Mouse (Mus musculus): Measurements from ENCODE around the gene Dpep2nb.
A peak's percentile ranks its signal among the peaks of the same experiment; 100 is the strongest.

Dpep2nb gene

GRCm38 (mm10) chr8:105961101-105961500 is 44.7 kb downstream of the Dpep2nb start:
- no peak for DNase-seq (ENCODE audit: low spot score)

- DNase-seq (ENCODE audit: low spot score) = no peak
Observed at GRCm38 (mm10) chr8:105959350-105959749, 46.4 kb downstream of the Dpep2nb start.

GRCm38 (mm10) chr8:105957813-105958212 is 48.0 kb downstream of the Dpep2nb start:
- no peak for DNase-seq (ENCODE audit: low spot score)

GRCm38 (mm10) chr8:105956556-105956955 is 49.2 kb downstream of the Dpep2nb start:
- DNase-seq (ENCODE audit: low spot score) = no peak

GRCm38 (mm10) chr8:105951057-105951659 is 54.6 kb downstream of the Dpep2nb start:
- peak; percentile 35 for DNase-seq (ENCODE audit: low spot score)

GRCm38 (mm10) chr8:105949350-105949749 is 56.4 kb downstream of the Dpep2nb start:
- no peak for DNase-seq (ENCODE audit: low spot score)

All from embryo, embryonic 10 days (tissue).